Mouse (Mus musculus): Measurements from ENCODE around the gene Tmed10.

The Tmed10 gene

DNA sequence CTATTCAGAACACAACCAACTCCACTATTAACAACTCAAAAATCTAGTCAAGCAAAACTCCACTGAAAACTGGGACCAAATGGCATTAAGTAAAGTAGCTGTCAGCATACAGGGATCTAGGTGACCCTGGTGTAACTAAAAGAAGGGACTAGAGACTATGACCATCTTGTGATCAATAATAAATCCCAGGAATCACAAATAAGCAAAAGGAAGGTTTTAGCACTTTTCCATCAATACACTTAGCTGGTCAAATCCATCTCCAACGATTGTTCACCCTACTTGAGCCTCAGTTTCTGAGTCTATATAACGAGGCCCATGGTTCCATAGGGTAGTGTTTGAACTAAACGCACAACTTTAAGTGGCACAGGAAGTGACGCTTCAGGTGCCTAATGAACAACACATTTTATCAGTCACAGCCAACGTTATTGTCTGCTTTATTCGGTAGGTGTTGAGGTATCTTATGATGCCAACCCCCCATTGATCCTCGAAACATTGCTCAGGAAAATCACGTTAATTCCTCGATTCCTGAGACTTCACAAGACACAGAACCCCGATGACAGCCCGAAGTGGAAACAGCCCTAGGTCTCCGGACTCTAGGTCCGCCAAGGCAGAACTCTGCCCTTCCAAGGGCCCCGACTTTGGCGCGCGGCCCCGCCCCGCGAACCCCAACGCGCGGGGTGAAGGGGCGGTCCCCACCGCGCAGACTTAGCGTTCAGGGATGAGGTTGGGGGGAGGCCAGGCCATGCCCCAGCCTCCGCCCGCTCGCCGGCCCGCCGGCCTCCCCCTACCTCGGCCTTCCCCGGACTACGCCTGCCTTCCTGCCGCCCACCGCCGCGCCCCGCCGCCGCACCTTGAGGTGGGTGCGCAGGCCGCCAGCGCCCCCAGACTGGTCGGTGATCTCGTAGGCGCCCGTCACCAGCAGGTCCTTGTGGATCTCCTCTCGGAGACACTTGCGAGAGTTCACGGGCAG is 771 bp downstream of the Tmed10 start:
- peak; percentile 68 to 69 for DNase-seq

DNA sequence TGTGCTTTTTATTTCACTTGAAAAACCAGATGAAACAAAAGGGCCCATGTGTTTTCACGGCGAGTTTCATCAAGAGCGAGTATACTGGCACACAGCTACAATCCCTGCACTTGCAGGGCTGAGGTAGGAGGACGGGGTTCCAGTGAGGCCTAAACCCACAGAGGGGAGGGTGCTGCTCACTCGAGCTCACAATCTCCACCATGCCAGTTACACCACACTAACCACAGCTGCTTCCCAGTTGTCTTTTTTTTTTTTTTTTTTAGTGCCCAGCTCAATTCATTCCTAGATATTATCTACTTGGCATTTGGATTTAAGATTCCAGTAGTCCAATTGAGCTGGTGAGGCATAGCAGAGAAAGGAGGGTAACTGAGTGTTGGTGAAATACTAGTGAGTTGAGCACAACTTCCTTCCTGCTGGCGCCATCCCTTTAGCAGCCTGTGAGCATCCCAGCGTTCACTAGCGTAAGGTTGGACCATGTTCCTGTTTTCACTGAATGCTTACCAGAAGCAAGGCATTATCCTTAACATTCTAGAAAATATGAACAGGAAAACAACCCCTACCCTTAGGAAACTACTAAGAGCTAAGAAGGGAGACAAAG is 2.5 kb downstream of the Tmed10 start:
- DNase-seq: no peak

DNA sequence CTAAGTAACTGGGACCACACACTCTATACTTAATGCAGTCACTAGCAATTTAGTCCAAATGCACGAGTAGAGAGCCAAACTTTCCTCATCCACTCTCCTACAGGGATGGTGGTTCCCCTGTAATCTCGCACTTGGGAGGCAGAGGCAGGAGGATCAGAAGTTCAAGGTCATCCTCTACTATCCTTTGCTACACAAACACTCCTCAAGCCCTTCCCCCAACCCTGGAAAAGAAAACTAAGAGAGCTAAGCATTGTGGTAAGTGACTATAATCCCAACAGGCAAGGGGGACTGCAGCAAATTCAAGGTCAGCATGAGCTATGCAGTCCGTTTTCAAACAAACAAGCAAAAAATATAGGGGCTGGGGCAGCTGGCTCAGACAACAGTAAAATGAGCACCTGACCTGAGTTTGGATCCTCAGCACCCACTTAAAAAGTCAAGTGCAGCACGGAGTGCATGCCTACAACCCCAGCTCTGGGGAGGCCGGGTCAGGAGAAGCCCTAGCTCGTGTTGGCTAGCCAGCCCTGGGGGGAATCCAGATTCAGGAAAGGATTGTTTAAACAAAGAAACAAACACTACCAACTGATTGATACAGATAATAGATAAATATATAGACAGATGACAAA is 6.1 kb downstream of the Tmed10 start:
- no peak for DNase-seq

DNA sequence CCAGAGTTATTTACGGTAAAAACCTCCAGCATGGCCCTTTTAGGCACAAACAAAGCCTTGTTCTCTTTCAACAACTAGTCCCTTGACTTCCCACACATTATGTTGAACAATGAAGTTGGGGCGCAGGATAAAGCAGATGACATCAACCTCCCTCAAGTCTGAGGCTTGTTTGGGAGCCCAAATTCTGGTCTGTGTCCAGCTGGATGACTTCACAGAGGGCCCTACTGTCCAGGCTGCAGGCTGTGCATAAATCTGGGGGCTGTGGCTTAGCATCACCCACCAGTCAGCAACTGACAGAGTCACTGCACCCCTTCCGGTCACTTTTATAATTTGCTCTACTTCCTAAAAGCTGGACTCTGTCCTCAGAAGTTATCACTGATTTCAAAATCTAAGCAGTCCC is 8.4 kb downstream of the Tmed10 start:
- DNase-seq: peak in 1 of 2 experiments; percentile 27

DNA sequence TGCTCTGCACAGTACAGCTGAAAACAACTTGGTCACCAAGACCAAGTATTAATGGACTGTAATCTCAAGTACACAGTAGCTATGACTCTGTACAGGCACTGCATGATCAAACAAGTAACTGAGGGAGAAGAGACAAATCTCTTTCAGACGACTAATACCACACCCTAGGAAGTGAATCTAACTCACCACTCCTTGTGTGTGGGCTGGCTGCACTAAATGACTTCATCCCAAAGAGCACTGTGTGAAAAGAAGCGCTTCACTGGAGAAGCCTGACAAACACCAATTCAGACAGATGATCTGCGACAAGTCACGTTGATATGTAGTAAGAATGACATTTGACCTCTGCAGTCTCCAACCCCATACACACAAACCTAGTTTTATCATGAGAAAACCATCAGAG is 12.1 kb downstream of the Tmed10 start:
- no peak for DNase-seq

DNA sequence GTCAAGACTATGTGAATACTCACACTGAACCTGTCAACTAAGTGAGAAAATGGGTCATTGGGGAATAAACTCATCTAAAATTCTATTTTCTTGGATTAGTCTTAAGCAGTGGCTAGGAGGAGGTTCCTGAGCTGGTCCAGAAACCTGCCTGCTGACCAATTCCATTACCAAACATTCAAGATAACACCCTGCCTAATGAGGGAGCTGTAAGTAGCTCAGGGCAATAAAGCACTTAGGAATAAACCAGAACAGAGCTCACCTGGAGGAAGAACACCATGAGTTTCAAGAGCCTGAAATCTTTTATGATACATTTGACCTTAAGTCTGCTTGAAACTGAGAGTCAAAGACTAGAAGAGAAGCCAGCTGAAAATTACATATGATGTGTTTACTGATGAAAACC is 13.1 kb downstream of the Tmed10 start:
- no peak for DNase-seq

DNA sequence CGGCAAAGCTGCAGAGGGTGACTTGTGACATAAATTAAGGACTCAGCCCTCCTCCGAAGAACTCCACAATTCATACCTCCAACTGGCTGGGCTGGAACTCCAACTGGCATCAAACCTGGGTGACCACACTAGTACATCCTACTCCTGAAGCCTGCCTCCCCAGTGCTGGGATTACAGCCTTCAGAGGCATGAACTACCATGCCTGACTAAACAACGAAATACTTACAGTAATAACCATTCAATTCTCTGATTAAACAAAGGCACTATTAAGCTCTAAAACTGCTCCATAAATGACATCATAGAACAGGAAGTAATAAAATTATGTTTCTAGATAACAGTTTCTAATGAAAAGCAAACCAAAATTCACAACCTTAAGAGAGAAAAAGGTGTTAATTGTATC is 13.5 kb downstream of the Tmed10 start:
- DNase-seq: no peak

DNA sequence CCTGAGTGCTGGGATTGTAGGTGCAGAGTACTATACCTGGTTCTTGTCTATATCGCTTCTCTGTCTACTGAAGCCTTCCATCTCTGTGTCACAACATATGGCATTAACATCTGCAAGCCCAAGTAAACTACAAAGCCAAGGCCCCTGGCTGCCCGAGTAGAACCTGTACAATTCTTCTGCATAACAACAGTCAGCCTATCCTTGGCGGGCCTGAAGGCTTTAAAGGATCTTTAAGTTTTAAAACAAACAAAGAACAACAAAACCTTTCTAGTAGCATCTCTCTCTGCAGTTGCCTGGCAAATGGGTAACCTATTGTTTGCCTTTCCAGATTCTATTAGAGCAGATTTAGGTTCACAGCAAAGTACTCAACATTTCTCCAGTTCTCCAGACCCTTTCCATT is 20.6 kb downstream of the Tmed10 start:
- no peak for DNase-seq

DNA sequence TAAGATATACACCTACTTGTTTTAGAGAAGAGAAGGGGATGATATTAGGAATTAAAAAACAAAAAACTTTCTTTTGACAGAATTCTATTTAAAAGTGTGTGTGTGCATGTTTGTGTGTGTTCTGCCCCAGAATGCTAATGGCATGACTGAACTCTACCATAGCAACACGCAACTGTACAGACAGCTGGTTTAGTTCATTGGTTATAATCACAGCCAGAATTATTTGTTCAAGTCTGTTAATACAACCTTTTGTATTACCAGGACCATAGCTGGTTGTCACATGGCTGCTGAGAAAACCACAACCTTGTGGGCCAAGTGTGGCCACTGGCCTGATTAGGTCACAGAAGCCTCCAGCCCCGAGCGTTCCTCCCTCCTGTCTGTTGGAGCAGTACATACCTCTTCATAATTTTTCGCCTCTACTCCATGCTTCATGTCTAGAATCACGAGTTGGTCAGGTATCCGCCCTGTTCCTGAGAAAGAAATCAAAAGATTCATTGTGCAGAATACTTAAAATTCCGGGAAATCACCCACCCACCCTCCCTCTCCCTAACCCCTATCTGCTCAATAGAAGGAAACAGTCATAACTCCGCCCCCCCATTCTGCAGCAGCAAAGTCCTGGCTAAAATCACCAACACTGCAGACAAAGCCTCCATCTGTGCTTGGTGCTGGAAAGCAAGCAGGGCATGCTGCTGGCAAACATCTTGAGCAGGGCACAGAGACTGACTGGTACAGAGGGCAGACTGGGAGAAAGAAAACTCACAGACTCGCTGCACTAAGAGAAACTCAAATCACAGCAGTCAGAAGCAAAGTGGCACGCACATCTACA is 24.0 kb downstream of the Tmed10 start:
- peak; percentile 20 to 26 for DNase-seq

DNA sequence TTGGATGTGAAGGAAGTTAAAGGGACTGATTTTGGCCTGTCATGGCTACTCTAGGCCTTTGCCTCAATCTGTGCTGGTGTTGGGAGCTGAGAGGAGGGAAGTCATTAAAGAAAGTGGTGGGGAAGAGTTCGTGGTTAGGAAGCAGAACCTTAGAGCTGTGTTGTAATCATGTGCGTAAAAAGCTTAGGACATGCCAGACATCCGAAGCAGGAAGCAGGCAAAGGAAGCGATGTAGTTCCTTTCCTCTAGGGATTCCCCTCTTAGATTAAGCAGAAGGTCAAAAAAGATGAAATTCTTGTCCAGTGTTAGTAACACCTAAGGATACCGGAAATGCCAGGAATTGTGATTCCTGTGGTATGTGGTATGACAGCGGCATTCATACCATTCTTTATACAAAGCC is 26.3 kb downstream of the Tmed10 start:
- DNase-seq: no peak

DNA sequence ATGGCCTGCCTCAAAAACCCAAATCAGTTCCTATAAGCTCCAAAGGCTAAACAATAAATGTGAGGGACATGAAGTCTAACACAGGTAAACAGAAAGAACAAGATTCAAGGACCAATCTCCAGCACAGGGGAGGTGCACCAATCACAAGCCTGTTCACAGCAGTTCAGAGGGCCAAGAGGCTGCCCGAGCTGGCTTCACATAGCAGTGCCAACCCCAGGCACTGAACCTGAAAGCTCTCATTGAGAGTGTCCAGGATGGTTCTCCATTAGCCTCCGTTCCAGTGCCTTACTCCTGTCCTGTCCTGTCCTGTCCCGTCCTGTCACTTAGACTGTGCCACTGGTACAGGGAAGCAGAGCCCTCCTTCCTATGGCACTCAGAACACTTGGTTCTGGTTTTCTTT is 27.5 kb downstream of the Tmed10 start:
- DNase-seq: no peak

DNA sequence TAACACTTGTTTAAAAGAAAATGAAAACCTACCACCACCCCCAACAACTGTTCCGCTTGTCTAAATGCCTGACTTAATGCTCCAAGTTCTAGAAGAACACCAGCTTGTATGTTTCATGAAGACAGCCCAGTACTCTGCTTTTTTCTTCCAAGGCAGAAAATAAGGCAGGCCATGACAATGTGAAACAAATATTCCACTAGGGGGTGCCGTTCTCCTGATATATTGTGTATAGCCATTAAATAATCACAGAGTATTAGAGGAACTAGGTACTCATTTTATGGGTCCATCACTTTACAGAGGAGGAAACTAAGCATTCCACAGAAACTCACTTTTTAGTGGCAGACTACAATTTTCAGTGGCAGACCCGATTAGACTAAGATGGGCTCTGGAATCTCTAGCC is 28.3 kb downstream of the Tmed10 start:
- peak; percentile 74 to 79 for DNase-seq

DNA sequence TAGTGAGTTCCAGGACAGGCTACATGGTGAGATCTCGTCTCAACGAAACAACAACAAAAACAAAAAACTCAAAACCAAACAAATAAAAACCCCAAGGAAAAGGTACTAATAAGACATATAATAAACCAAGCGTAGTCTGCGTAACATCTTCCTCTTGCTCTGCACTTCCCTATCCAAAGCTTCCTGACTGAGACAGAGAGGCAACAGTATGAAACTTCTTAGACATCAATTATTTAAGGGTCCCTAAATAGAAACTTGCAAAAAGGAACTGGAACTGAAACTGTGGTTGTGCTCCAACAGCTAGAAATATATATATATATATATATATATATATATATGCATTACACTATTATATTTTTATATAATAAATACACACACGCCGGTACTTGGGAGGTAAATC is 29.1 kb downstream of the Tmed10 start:
- no peak for DNase-seq

DNA sequence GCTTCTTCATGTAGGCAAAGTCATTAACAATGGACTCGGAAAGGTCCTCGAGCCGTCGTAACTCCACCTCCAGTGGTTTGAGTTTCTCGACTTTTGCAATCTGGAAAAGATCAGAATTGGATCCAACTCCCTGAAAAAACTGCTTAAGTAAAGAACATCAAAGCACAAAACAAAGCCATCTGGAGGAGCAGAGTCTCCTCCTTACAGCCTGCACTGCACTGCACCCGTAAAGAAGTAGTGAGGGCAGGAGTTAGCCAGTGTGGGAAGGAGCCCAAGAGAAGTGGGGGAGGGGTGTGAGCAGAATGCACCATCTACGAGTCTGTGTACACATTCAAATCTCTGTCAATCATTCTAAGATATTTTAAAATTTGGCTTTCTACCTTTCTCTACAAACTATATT is 30.4 kb downstream of the Tmed10 start:
- no peak for DNase-seq

DNA sequence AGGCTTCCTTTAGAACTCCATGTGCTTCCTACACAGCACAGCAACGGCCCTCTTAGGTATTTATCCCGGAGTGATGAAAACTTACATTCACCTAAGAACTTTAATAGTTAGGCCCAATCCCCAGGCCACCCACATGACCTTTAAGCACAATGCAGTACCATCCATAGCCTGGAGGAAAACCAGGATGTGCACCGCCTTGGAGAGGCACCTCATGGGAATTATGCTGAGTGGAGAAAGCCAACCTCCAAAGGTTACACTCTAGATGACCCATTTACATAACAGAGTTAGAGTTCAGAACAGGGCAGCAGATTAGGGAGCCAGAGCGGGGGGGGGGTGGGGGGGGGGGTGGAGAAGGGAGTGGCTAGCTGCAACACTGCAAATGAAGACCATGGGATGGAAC is 32.3 kb downstream of the Tmed10 start:
- DNase-seq: no peak

DNA sequence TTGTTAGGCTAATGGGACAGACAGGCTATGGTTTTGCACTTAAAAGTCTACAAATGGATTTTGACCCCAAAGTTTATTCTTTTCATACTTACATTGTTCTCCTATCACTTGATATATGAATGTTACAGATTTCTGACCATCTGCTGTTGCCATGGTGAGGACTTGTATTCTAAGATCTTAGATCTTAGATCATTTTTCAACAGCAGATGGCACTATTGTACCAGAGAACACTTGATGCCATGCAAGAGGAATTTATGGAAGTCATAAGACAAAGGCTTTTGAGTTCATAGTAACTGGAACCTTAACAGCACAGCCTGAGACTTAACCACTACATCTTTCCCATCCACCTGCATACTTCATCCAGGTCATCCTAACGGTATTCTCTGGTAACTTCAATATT is 33.5 kb downstream of the Tmed10 start:
- peak; percentile 36 to 70 for DNase-seq

DNA sequence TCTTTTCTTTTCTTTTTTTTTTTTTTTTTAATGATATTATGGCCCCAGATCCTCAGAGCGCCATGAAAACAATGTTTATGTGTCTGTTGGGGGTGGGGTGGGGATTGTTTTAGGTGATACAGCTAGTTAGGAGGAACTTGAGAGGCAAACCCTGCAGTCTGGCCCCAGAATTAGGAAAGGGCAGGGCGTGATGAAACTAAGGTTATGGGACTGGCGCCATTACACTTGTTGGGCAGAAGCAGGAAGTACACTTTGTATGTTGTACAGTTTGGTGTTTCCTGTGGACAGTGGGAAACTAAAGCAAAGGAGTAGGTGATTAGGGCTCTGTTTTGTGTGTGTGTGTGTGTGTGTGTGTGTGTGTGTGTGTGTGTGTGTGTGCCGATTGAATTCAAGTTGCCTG is 34.7 kb downstream of the Tmed10 start:
- DNase-seq: no peak

DNA sequence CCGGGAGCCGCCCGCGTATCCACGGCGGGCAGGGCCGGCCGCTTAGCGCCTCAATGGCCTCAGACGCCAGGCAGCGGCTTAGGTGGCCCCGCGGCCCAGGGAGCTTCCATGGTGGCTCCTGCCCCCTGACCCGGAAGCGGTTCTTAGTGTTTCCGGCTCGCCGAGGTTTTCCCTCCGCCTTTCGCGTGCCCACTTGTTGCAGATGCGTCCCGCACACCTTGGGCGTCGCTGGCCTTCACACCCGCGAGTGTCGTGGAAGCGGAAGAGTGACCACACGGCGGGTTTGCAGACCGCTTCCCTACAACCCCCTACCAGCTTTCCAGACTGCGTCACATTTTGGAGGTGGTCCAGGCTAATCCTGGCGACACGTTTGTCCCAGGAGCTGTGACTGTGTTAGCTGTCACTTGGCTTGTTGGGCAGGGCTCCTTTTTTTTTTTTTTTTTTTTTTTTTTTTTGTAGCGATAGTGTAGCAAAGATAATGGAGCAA is 35.4 kb downstream of the Tmed10 start, which contains the start of gene Nek9:
Gene Nek9, minus strand, starts transcription at position 120 of the 487 bp plus-strand sequence.
- peak; percentile 97 to 98 for DNase-seq

DNA sequence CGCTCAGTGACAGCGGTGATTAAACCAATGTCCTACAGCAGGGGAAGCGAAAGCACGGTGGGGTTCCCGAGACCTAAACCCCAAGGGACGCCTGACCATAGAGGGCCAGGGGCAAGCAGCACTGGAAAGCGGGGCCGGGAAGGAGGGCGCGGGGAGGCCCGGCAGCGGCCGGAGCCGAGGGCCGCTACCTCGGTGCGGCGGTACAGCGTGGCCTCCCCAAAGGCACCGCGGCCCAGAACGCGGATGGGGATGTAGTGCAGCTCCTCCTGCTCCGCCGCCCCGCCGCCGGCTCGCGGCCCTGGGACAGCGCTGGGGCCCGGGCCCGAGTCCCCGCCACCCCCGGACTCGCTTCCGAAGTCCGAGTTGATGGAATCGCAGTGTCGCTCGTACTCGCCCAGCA is 35.8 kb downstream of the Tmed10 start:
- DNase-seq: no peak

DNA sequence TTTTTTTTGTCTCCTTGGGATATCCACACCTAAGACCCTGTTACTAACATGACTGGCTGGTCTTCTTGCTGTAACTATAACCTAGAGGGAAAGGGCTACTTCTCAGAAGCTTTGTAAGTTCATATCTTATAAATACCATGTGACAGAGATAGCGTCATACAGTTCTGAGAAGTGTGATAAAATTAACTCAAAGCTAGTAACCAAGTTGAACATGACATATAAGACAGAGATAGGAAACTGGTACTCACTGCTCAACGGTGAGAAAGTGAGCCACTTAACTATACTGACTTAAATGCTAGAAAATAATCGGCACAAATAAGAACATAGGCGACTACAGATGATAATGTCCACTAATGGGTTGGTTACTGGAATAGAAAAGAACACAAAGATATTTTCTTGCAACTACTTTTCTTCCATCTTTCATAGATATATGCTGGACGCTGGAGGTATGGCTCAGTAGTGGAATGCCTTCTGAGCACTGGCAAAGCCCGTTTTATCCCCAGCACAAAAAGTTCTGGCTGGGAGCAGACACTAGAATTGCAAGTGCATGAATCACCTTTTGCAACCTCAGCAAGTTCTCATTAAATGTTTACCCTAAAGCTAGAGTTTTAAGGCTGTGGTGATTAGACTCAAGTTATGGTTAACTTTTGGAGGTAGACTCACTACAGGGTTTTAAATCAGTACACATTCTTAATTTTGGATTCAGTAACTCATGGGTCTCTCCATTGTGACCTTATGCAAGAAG is 36.9 kb downstream of the Tmed10 start:
- DNase-seq: no peak

DNA sequence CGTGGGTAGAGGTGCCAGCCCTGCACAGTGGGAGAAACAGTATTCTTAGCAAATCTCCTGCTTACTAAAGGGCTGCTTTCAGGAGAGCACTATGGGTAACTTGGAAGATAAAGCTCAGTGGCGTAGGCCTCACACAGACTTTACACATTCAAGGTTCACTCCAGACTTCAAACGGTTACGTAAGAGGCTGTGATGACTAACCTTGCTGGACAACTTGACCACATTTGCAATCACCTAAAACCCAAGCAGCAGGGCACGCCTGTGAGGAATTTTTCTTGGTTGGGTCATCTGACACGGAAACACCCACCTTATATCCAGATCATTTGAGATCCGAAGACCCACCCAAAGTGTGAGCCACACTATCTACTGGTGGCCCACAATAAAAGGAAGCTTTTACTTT is 44.5 kb downstream of the Tmed10 start:
- DNase-seq: no peak

DNA sequence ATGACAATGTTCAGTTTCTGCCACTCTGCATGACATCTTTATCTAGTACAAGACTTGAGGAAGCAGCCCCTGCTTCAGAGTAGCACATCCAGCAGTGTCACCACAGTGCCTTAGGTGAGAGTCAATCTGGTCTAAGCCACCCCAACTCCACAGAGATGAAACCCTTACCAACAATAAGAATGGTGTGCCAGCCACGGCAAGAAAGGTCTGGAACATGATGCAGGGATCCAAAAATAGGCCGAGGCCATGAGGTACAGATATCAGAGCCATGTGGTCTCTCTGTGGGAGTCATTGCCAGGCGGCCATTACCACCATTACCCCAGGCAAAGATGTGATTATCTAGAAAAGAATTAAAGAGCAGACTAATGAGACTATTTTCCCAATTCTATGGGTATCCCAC is 66.0 kb downstream of the Tmed10 start:
- DNase-seq: peak; percentile 40 to 59
